In genomic region chr19:14595390-14595997, GRCm38 (mm10) we compare ENCODE assay signal across 8 mouse cellular contexts. TPM values are rescaled to one million over a fixed set of nuclear protein-coding genes. Genes with fewer than 3 reads are reported as not detected.
DNase-seq lines count a peak whose midpoint lies in the region; ATAC-seq and TF ChIP-seq lines count a peak whose summit lies in the region.

No protein-coding gene starts in this region.

- no peaks in the 10 kb centered on the region for H3K27me3 ChIP-seq in heart, embryonic 12.5 days (replicated peaks)
- H3K27me3 ChIP-seq in heart, adult 2 months (ENCODE audit: control insufficient read depth, insufficient read depth, low read length), result no peaks in the 10 kb centered on the region
- H3K27me3 ChIP-seq in MEL (ENCODE audit: control insufficient read depth in 1 of 2, insufficient read depth in 2 of 2, low read length in 2 of 2), result no peaks in the 10 kb centered on the region
- peaks cover 4% of the 10 kb centered on the region; the same call in 1 of the 2 replicates for H3K27me3 ChIP-seq in forebrain, embryonic 16.5 days (replicated peaks; ENCODE audit: control insufficient read depth, insufficient read depth, low read length)

- H3K36me3 ChIP-seq in heart, embryonic 12.5 days, result peaks cover 3% of the 10 kb centered on the region; the same call in 1 of the 2 replicates
- H3K36me3 ChIP-seq in heart, adult 2 months (ENCODE audit: control insufficient read depth, insufficient read depth, low read length), result peaks cover 16% of the 10 kb centered on the region
- peaks cover 3 to 15% of the 10 kb centered on the region in 2 experiments for H3K36me3 ChIP-seq in MEL (ENCODE audit: control insufficient read depth in 1 of 2, insufficient read depth in 2 of 2, low read length in 2 of 2)
- H3K36me3 ChIP-seq in forebrain, embryonic 16.5 days (ENCODE audit: control insufficient read depth, insufficient read depth), result no peaks in the 10 kb centered on the region
- peaks cover 19% of the 10 kb centered on the region; the same call in 1 of the 2 replicates for H3K36me3 ChIP-seq in macrophage (ENCODE audit: inconsistent target)

- intact Hi-C loops in heart, adult 2 months (cut with DNase I), result loop anchor here (5.0 to 10.0 kb wide), 3 partner anchors 88 to 1801 kb away; partner anchors contain the start of genes Lpxn and Zfp91

- H3K9ac ChIP-seq in heart, embryonic 12.5 days, result no peak overlapping the region
- H3K9ac ChIP-seq in heart, adult 2 months (ENCODE audit: low read depth, low read length), result no peak overlapping the region
- H3K9ac ChIP-seq in MEL (ENCODE audit: control insufficient read depth, low read depth, low read length, poor library complexity, severe bottlenecking), result no peak overlapping the region
- H3K9ac ChIP-seq in forebrain, embryonic 16.5 days (replicated peaks; ENCODE audit: low read depth, low read length), result peak overlapping the region; percentile 49

- no peak overlapping the region for H3K27ac ChIP-seq in heart, embryonic 12.5 days (ENCODE audit: poor library complexity, severe bottlenecking)
- H3K27ac ChIP-seq in heart, adult 2 months, result no peak overlapping the region
- H3K27ac ChIP-seq in MEL (ENCODE audit: control insufficient read depth, low read depth, low read length) (no peak overlapping the region), macrophage (no peak overlapping the region)
- peak overlapping the region; percentile 53; the same call in 1 of the 2 replicates for H3K27ac ChIP-seq in forebrain, embryonic 16.5 days (ENCODE audit: low read length)

- H3K4me3 ChIP-seq in heart, embryonic 12.5 days, result peak overlapping the region; percentile 33
- no peak overlapping the region for H3K4me3 ChIP-seq in heart, adult 2 months
- H3K4me3 ChIP-seq in MEL (ENCODE audit: control insufficient read depth in 1 of 2, insufficient read depth in 1 of 2, low read depth in 2 of 2, low read length in 2 of 2) (peak overlapping the region; percentile 7 to 99; a peak in 3 of 4 replicates), macrophage (ENCODE audit: inconsistent target) (peak overlapping the region; percentile 62; the same call in 1 of the 2 replicates)
- H3K4me3 ChIP-seq in forebrain, embryonic 16.5 days (replicated peaks; ENCODE audit: low read length), result peak overlapping the region; percentile 91

- ATAC-seq in heart, embryonic 12.5 days (ENCODE audit: insufficient number of reproducible peaks, low FRiP score), result no peak
- no peak for ATAC-seq in forebrain, embryonic 16.5 days

- TF ChIP-seq CTCF in heart, adult 2 months (IDR thresholded peaks at IDR 0.05), result no peak
- no peak for TF ChIP-seq CTCF in MEL (IDR thresholded peaks at IDR 0.05 in 2 of 3, conservative IDR thresholded peaks at IDR 0.05 in 1 of 3; ENCODE audit: control insufficient read depth in 1 of 3, insufficient read depth in 1 of 3, low read depth in 2 of 3, low read length in 3 of 3, poor library complexity in 1 of 3, severe bottlenecking in 1 of 3)

- H3K4me2 ChIP-seq in heart, embryonic 12.5 days, result peak overlapping the region; percentile 85
- H3K4me2 ChIP-seq in forebrain, embryonic 16.5 days (ENCODE audit: low read length), result peak overlapping the region; percentile 58

- H3K4me1 ChIP-seq in heart, embryonic 12.5 days (replicated peaks), result peaks cover 13% of the 10 kb centered on the region
- H3K4me1 ChIP-seq in heart, adult 2 months (ENCODE audit: control insufficient read depth, insufficient read depth, low read length), result peaks cover 3% of the 10 kb centered on the region
- peaks cover 0 to 11% of the 10 kb centered on the region in 2 experiments; a peak in 3 of 4 replicates for H3K4me1 ChIP-seq in MEL (ENCODE audit: control insufficient read depth in 1 of 2, insufficient read depth in 2 of 2, low read length in 2 of 2)
- peaks cover 31% of the 10 kb centered on the region for H3K4me1 ChIP-seq in forebrain, embryonic 16.5 days (replicated peaks; ENCODE audit: control insufficient read depth, insufficient read depth, low read length)

- H3K79me2 ChIP-seq in heart, adult 2 months (replicated peaks; ENCODE audit: control insufficient read depth, insufficient read depth, low read length), result no peaks in the 10 kb centered on the region
- H3K79me2 ChIP-seq in MEL (ENCODE audit: control insufficient read depth, insufficient read depth, low read length, poor library complexity), result peaks cover 21% of the 10 kb centered on the region
- peaks cover 63% of the 10 kb centered on the region for H3K79me2 ChIP-seq in macrophage (ENCODE audit: inconsistent target)

- H3K9me3 ChIP-seq in heart, embryonic 12.5 days (replicated peaks), result no peaks in the 10 kb centered on the region
- no peaks in the 10 kb centered on the region for H3K9me3 ChIP-seq in MEL (replicated peaks; ENCODE audit: insufficient read depth, low read length)
- H3K9me3 ChIP-seq in forebrain, embryonic 16.5 days (ENCODE audit: control insufficient read depth, low read length), result no peaks in the 10 kb centered on the region

- no peak for TF ChIP-seq EP300 in heart, adult 2 months (IDR thresholded peaks at IDR 0.05; ENCODE audit: insufficient read depth, low read depth, low read length)
- TF ChIP-seq EP300 in MEL (IDR thresholded peaks at IDR 0.05; ENCODE audit: low read depth in 1 of 2, low read length in 2 of 2), result peak in 1 of 2 experiments; percentile 26; a peak in 1 of 4 replicates

- no peak for TF ChIP-seq RAD21 in MEL (IDR thresholded peaks at IDR 0.05; ENCODE audit: low read depth, low read length)

- TF ChIP-seq POLR2A in heart, adult 2 months (IDR thresholded peaks at IDR 0.05; ENCODE audit: insufficient read depth, low read depth, low read length), result no peak
- no peak for TF ChIP-seq POLR2A in MEL (IDR thresholded peaks at IDR 0.05; ENCODE audit: control insufficient read depth in 1 of 2, insufficient read depth in 1 of 2, low read depth in 1 of 2, low read length in 2 of 2, poor library complexity in 1 of 2)

- no peak for DNase-seq in heart, adult 2 months
- DNase-seq in MEL (ENCODE audit: low read depth, low spot score), result peak; percentile 36
- no peak for DNase-seq in adrenal gland, adult 18-20 months (ENCODE audit: low spot score in 2 of 2)
- no peak for DNase-seq in adrenal gland, postnatal 10 days
- no peak for DNase-seq in right cerebral cortex, postnatal 14 days

- WGBS in heart, embryonic 12.5 days, result 14% methylated on average over 11 of the region's 11 CpGs
- WGBS in heart, adult 2 months, result 36% methylated on average over 11 of the region's 11 CpGs
- 3% methylated on average over 11 of the region's 11 CpGs for WGBS in forebrain, embryonic 16.5 days
- WGBS in macrophage (ENCODE audit: missing documents), result 89% methylated on average over 11 of the region's 11 CpGs

TF ChIP-seq in MEL, 35 proteins besides CTCF, POLR2A, EP300 and RAD21:
- TF ChIP-seq RCOR1 (IDR thresholded peaks at IDR 0.05; ENCODE audit: low read depth, low read length) (peak; percentile 34; the same call in 1 of the 2 replicates), GATA1 (IDR thresholded peaks at IDR 0.05; ENCODE audit: low read depth, low read length) (peak; percentile 43; the same call in 1 of the 2 replicates), ELF1 (IDR thresholded peaks at IDR 0.05; ENCODE audit: low read depth, low read length) (no peak), TBP (IDR thresholded peaks at IDR 0.05; ENCODE audit: low read depth, low read length) (no peak), MXI1 (IDR thresholded peaks at IDR 0.05; ENCODE audit: low read depth, low read length) (peak; percentile 42; the same call in 1 of the 2 replicates), MEF2A (IDR thresholded peaks at IDR 0.05; ENCODE audit: extremely low read depth, insufficient replicate concordance, low read depth, low read length, poor library complexity, severe bottlenecking) (no peak), ZC3H11A (IDR thresholded peaks at IDR 0.05; ENCODE audit: low read depth, low read length) (no peak), UBTF (IDR thresholded peaks at IDR 0.05; ENCODE audit: borderline replicate concordance, insufficient read depth, low read depth, low read length) (no peak), HCFC1 (IDR thresholded peaks at IDR 0.05; ENCODE audit: low read depth, low read length) (no peak)
TF ChIP-seq in MEL: peak in this region for 3.

RNA-seq across cellular contexts. Expression of gene Tle4, which starts 2.4 kb away (rescaled TPM):
- polyA plus RNA-seq in heart, embryonic 12.5 days (2016; fragmentation: Nextera tagmentation; extraction: Ambion mirVana), result 10.9 and 11.9 TPM in 2 replicates
- 10 to 100 TPM in 1 of 2 experiments, 1 to 10 TPM in 1; 8.5 to 10.3 TPM for total RNA-seq in heart, adult 2 months (2021)
- polyA plus RNA-seq in heart, adult 2 months (2012; rRNA removed), result 5.8 and 7.8 TPM in 2 replicates
- total RNA-seq in MEL (2012; rRNA removed), result 6.0 and 8.1 TPM in 2 replicates
- 10 to 100 TPM; 14.0 to 42.5 TPM for polyA plus RNA-seq in MEL (2012; ENCODE audit: insufficient read depth in 1 of 2, insufficient read length in 2 of 2, low read depth in 1 of 2, low replicate concordance in 2 of 2, missing spikeins in 1 of 2)
- polyA plus RNA-seq in forebrain, embryonic 16.5 days (2015; fragmentation: Nextera tagmentation; extraction: Ambion mirVana), result 39.8 and 40.9 TPM in 2 replicates
- 100 to 1,000 TPM in 1 of 26 experiments, 10 to 100 TPM in 25; 16.0 to 103 (median 57.8) TPM for total RNA-seq in macrophage (2018; cell fraction: chromatin; rRNA removed)
- 10 to 100 TPM; 21.2 to 49.0 (median 33.4) TPM for total RNA-seq in macrophage (2018; cell fraction: cytosol; rRNA removed)
- total RNA-seq in macrophage (2018; cell fraction: nucleus; rRNA removed), result 100 to 1,000 TPM in 1 of 26 experiments, 10 to 100 TPM in 25; 28.5 to 109 (median 58.0) TPM
- polyA plus RNA-seq in macrophage (2018), result 17.3 to 21.9 TPM (median 20.8 TPM) in 3 replicates
- total RNA-seq in adrenal gland, adult 18-20 months (2021), result 10 to 100 TPM in 1 of 2 experiments, 1 to 10 TPM in 1; 8.8 to 11.0 TPM
- total RNA-seq in adrenal gland, postnatal 10 days (2021), result 10 to 100 TPM; 12.2 to 14.3 TPM
